Mouse (Mus musculus): ENCODE results near the gene Aif1. TPM values are rescaled to one million over a fixed set of nuclear protein-coding genes. Genes with fewer than 3 reads are reported as not detected.
A peak's percentile ranks its signal among the peaks of the same experiment; 100 is the strongest.

The Aif1 gene
- total and polyA plus RNA-seq, 3 experiments = 7.0 to 14.7 (median 14.1) TPM

GRCm38 (mm10) chr17:35126206-35126611, 49.7 kb downstream of the Aif1 start, which contains the start of gene D17H6S53E (continued):
- TF ChIP-seq NRF1 (IDR thresholded peaks at IDR 0.05; ENCODE audit: low read depth, low read length) (peak; percentile 81), USF1 (IDR thresholded peaks at IDR 0.05; ENCODE audit: low read depth, low read length) (no peak), MAX (IDR thresholded peaks at IDR 0.05; ENCODE audit: low read length) (no peak; the same call in 1 of the 2 replicates), ETS1 (conservative IDR thresholded peaks at IDR 0.05; ENCODE audit: low read depth, low read length) (peak; percentile 40; the same call in 1 of the 2 replicates), NELFE (IDR thresholded peaks at IDR 0.05; ENCODE audit: low read depth, low read length) (no peak; the same call in 1 of the 2 replicates), ZNF384 (IDR thresholded peaks at IDR 0.05; ENCODE audit: low read depth, low read length) (no peak), JUND (conservative IDR thresholded peaks at IDR 0.05; ENCODE audit: low read depth, low read length) (no peak), USF2 (conservative IDR thresholded peaks at IDR 0.05; ENCODE audit: low read depth, low read length) (no peak), CHD1 (IDR thresholded peaks at IDR 0.05; ENCODE audit: low read depth, low read length) (no peak), POLR2A (IDR thresholded peaks at IDR 0.05; ENCODE audit: low read depth, low read length) (peak; percentile 81), PAX5 (IDR thresholded peaks at IDR 0.05; ENCODE audit: low read length) (no peak), ZC3H11A (IDR thresholded peaks at IDR 0.05; ENCODE audit: low read depth, low read length) (no peak), SIN3A (IDR thresholded peaks at IDR 0.05; ENCODE audit: low read length) (peak; percentile 89), MXI1 (IDR thresholded peaks at IDR 0.05; ENCODE audit: low read depth, low read length) (peak; percentile 64), MEF2A (IDR thresholded peaks at IDR 0.05; ENCODE audit: borderline replicate concordance, low read depth, low read length) (no peak; the same call in 1 of the 2 replicates), SMC3 (IDR thresholded peaks at IDR 0.05; ENCODE audit: low read depth, low read length) (no peak), TCF12 (IDR thresholded peaks at IDR 0.05; ENCODE audit: low read depth, low read length) (peak; percentile 79; the same call in 1 of the 2 replicates), GABPA (IDR thresholded peaks at IDR 0.05; ENCODE audit: insufficient replicate concordance, low read depth, low read length) (no peak), MYC (IDR thresholded peaks at IDR 0.05; ENCODE audit: low read depth, low read length) (no peak)

GRCm38 (mm10) chr17:35125578-35125977, 50.3 kb downstream of the Aif1 start:
- in situ Hi-C loops (cut with MboI; ENCODE audit: low pct_ligation_motif_present, low pct_unique_long_range_greater_than_20kb, low sequenced_read_pairs) (no loop called here), dilution Hi-C loops (cut with MboI; ENCODE audit: extremely low pct_ligation_motif_present, extremely low pct_unique_long_range_greater_than_20kb, low sequenced_read_pairs) (no loop called here)
- Histone ChIP-seq H3K36me3 (replicated peaks in 1 of 2; ENCODE audit: control insufficient read depth in 1 of 2, insufficient read depth in 1 of 2, low read length in 1 of 2) (peaks cover 29 to 48% of the 10 kb centered on the region in 2 experiments), H3K79me2 (replicated peaks; ENCODE audit: control insufficient read depth, extremely low read depth, insufficient read depth, poor library complexity, severe bottlenecking) (peaks cover 41% of the 10 kb centered on the region), H3K9me3 (replicated peaks; ENCODE audit: low read length) (no peaks in the 10 kb centered on the region), H3K4me1 (ENCODE audit: control insufficient read depth in 1 of 2, insufficient read depth in 2 of 2) (peaks cover 5 to 43% of the 10 kb centered on the region in 2 experiments), H3K27ac (ENCODE audit: insufficient read depth, low read depth) (0 out of 2 replicates have a peak overlapping the region, but pooled peaks have one; percentile 12), H3K27me3 (replicated peaks) (no peaks in the 10 kb centered on the region), H3K4me3 (replicated peaks in 1 of 3; ENCODE audit: low read depth in 2 of 3, low read length in 2 of 3, poor library complexity in 1 of 3) (peak overlapping the region in 2 of 3 experiments; percentile 74 to 87), H3K9ac (ENCODE audit: insufficient read depth, low read depth) (peak overlapping the region; percentile 95), H3K4me2 (ENCODE audit: insufficient read depth, low read depth, poor library complexity, severe bottlenecking) (peak overlapping the region; percentile 81)
- DNase-seq (ENCODE audit: extremely low read depth) = no peak
- no peak for TF ChIP-seq SMC3 (IDR thresholded peaks at IDR 0.05; ENCODE audit: low read depth, low read length)
- peak; percentile 63; the same call in 1 of the 2 replicates for TF ChIP-seq POLR2AphosphoS2 (IDR thresholded peaks at IDR 0.05; ENCODE audit: low read depth, low read length)

All from CH12.LX (cell line).